Comparison of ENCODE assay signal across 17 mouse cellular contexts in genomic region chr14:57883341-57883740, GRCm38 (mm10). TPM values are rescaled to one million over a fixed set of nuclear protein-coding genes. Genes with fewer than 3 reads are reported as not detected.
A peak's percentile ranks its signal among the peaks of the same experiment; 100 is the strongest.
DNase-seq lines count a peak whose midpoint lies in the region; ATAC-seq and TF ChIP-seq lines count a peak whose summit lies in the region.
"Had no signal": no experiment of that assay in that cellular context is flagged by ENCODE, and none has a peak within 500 bp of the region (broad histone marks: within the 10 kb centered on the region; RNA-seq: fewer than 3 reads in every experiment).

No protein-coding gene starts in this region.

- H3K9me3 ChIP-seq in lung, postnatal 0 days (ENCODE audit: low read length): no peaks in the 10 kb centered on the region
- H3K9me3 ChIP-seq in stomach, postnatal 0 days (ENCODE audit: control insufficient read depth, low read length): no peaks in the 10 kb centered on the region
- H3K9me3 ChIP-seq: liver, embryonic 12.5 days; megakaryocyte, embryonic 14.5 days had no signal

- H3K4me2 ChIP-seq in lung, postnatal 0 days (replicated peaks; ENCODE audit: low read depth, low read length): no peak overlapping the region
- H3K4me2 ChIP-seq in stomach, postnatal 0 days (replicated peaks; ENCODE audit: low read depth): no peak overlapping the region
- H3K4me2 ChIP-seq: liver, embryonic 12.5 days had no signal

- H3K9ac ChIP-seq in lung, postnatal 0 days (replicated peaks; ENCODE audit: low read depth): no peak overlapping the region
- H3K9ac ChIP-seq in stomach, postnatal 0 days (ENCODE audit: low read length): no peak overlapping the region
- H3K9ac ChIP-seq: liver, embryonic 12.5 days had no signal

- no peak for TF ChIP-seq CTCF in lung, postnatal 0 days (IDR thresholded peaks at IDR 0.05)
- TF ChIP-seq CTCF in stomach, postnatal 0 days (IDR thresholded peaks at IDR 0.05; ENCODE audit: low read depth): no peak

- H3K4me3 ChIP-seq in lung, postnatal 0 days (ENCODE audit: low read depth, low read length): no peak overlapping the region
- no peak overlapping the region for H3K4me3 ChIP-seq in stomach, postnatal 0 days (ENCODE audit: low read depth, low read length)
- H3K4me3 ChIP-seq: heart, adult 2 months; liver, embryonic 12.5 days; megakaryocyte, embryonic 14.5 days had no signal

- DNase-seq in heart, adult 11 months: peak; percentile 64
- no peak for DNase-seq in heart, postnatal 4 days
- peak; percentile 46 for DNase-seq in urinary bladder, postnatal 25 days (ENCODE audit: low spot score)
- DNase-seq in urinary bladder, adult 2 months (ENCODE audit: low spot score): no peak
- DNase-seq in lung, postnatal 0 days (ENCODE audit: low spot score): peak; percentile 67
- DNase-seq in stomach, postnatal 0 days (ENCODE audit: low spot score): peak; percentile 67
- DNase-seq in cerebellum, adult 11 months: no peak
- no peak for DNase-seq in thymus, postnatal 10 days (ENCODE audit: low spot score in 2 of 2)
- DNase-seq: cerebellum, adult 9-10 months; heart, adult 2 months; layer of hippocampus, adult 9-11 months; right cerebral cortex, postnatal 14 days had no signal

- peak; percentile 48 for ATAC-seq in lung, postnatal 0 days
- peak; percentile 75 for ATAC-seq in stomach, postnatal 0 days (ENCODE audit: low FRiP score, low TSS enrichment)
- ATAC-seq: forebrain, embryonic 14.5 days; hindbrain, postnatal 0 days; liver, embryonic 12.5 days; midbrain, embryonic 16.5 days had no signal

- H3K36me3 ChIP-seq in lung, postnatal 0 days (ENCODE audit: insufficient read depth, low read length): no peaks in the 10 kb centered on the region
- H3K36me3 ChIP-seq in stomach, postnatal 0 days (ENCODE audit: control insufficient read depth, insufficient read depth, low read length): no peaks in the 10 kb centered on the region
- H3K36me3 ChIP-seq: liver, embryonic 12.5 days had no signal

- H3K27me3 ChIP-seq in lung, postnatal 0 days (replicated peaks; ENCODE audit: insufficient read depth, low read length): no peaks in the 10 kb centered on the region
- no peaks in the 10 kb centered on the region for H3K27me3 ChIP-seq in stomach, postnatal 0 days (ENCODE audit: control insufficient read depth, insufficient read depth, low read length)
- H3K27me3 ChIP-seq: liver, embryonic 12.5 days; megakaryocyte, embryonic 14.5 days had no signal

- 0 out of 2 replicates have a peak overlapping the region, but pooled peaks have one; percentile 72 for H3K27ac ChIP-seq in lung, postnatal 0 days (ENCODE audit: low read length)
- H3K27ac ChIP-seq in stomach, postnatal 0 days (replicated peaks): peak overlapping the region; percentile 82
- H3K27ac ChIP-seq: heart, adult 2 months; hindbrain, postnatal 0 days; liver, embryonic 12.5 days had no signal

- 56% methylated on average over 3 of the region's 3 CpGs for WGBS in lung, postnatal 0 days
- WGBS in stomach, postnatal 0 days: 49% methylated on average over 3 of the region's 3 CpGs

- H3K4me1 ChIP-seq in lung, postnatal 0 days (ENCODE audit: insufficient read depth, low read depth, low read length): peaks cover 33% of the 10 kb centered on the region
- peaks cover 6% of the 10 kb centered on the region; the same call in 1 of the 2 replicates for H3K4me1 ChIP-seq in stomach, postnatal 0 days (replicated peaks; ENCODE audit: control insufficient read depth, insufficient read depth)

- 0 out of 2 replicates have a peak, but pooled peaks have one; percentile 10 for TF ChIP-seq EP300 in lung, postnatal 0 days (IDR thresholded peaks at IDR 0.05)
- no peak for TF ChIP-seq EP300 in stomach, postnatal 0 days (optimal IDR thresholded peaks at IDR 0.05)

RNA-seq across cellular contexts. Expression of gene Zdhhc20, which starts 6.7 kb away (rescaled TPM):
- total RNA-seq in heart, postnatal 4 days (2021): 10 to 100 TPM; 26.2 to 27.7 TPM
- 29.8 and 31.0 TPM in 2 replicates for polyA plus RNA-seq in urinary bladder, adult 2 months (2012; rRNA removed)
- polyA plus RNA-seq in lung, postnatal 0 days (2015; fragmentation: Nextera tagmentation; extraction: Ambion mirVana): 57.2 and 64.6 TPM in 2 replicates
- 46.0 and 48.6 TPM in 2 replicates for polyA plus RNA-seq in stomach, postnatal 0 days (2015; fragmentation: Nextera tagmentation; extraction: Ambion mirVana)

RNA-seq across cellular contexts. Expression of gene Mrpl57, which starts 57.3 kb away (rescaled TPM):
- 10 to 100 TPM; 67.3 to 84.0 TPM for total RNA-seq in heart, postnatal 4 days (2021)
- polyA plus RNA-seq in urinary bladder, adult 2 months (2012; rRNA removed): 63.2 and 78.3 TPM in 2 replicates
- polyA plus RNA-seq in lung, postnatal 0 days (2015; fragmentation: Nextera tagmentation; extraction: Ambion mirVana): 163 and 210 TPM in 2 replicates
- 214 and 220 TPM in 2 replicates for polyA plus RNA-seq in stomach, postnatal 0 days (2015; fragmentation: Nextera tagmentation; extraction: Ambion mirVana)

RNA-seq across cellular contexts. Expression of gene Ska3, which starts 57.4 kb away (rescaled TPM):
- 10 to 100 TPM in 1 of 2 experiments, 1 to 10 TPM in 1; 9.0 to 10.9 TPM for total RNA-seq in heart, postnatal 4 days (2021)
- polyA plus RNA-seq in urinary bladder, adult 2 months (2012; rRNA removed): 0.50 and 1.1 TPM in 2 replicates
- 1.8 and 2.2 TPM in 2 replicates for polyA plus RNA-seq in lung, postnatal 0 days (2015; fragmentation: Nextera tagmentation; extraction: Ambion mirVana)
- polyA plus RNA-seq in stomach, postnatal 0 days (2015; fragmentation: Nextera tagmentation; extraction: Ambion mirVana): 6.0 and 7.4 TPM in 2 replicates

Comparison
In these comparisons a context has a peak if more than half of its experiments do, and no peak if none do; other contexts are left out.
1. DNase-seq: peak in heart, adult 11 months (single experiment), urinary bladder, postnatal 25 days (single experiment), lung, postnatal 0 days (single experiment) and stomach, postnatal 0 days (single experiment); none in heart, postnatal 4 days (single experiment), urinary bladder, adult 2 months (single experiment), cerebellum, adult 11 months (single experiment) and thymus, postnatal 10 days (0 of 2).